Mouse (Mus musculus) stomach, postnatal 0 days (tissue): ENCODE data around the gene Hspb7.

Experiments used
- CTCF ChIP-seq: IDR thresholded peaks from 2 replicates; pipeline ENCODE4 v1.5.1; 2016; ENCODE audit warnings: antibody characterized with exemption, low read depth, mild to moderate bottlenecking, moderate library complexity
- EP300 ChIP-seq: optimal IDR thresholded peaks from 2 replicates; pipeline ENCODE3; 2016; ENCODE audit warnings: antibody characterized with exemption

DNA sequence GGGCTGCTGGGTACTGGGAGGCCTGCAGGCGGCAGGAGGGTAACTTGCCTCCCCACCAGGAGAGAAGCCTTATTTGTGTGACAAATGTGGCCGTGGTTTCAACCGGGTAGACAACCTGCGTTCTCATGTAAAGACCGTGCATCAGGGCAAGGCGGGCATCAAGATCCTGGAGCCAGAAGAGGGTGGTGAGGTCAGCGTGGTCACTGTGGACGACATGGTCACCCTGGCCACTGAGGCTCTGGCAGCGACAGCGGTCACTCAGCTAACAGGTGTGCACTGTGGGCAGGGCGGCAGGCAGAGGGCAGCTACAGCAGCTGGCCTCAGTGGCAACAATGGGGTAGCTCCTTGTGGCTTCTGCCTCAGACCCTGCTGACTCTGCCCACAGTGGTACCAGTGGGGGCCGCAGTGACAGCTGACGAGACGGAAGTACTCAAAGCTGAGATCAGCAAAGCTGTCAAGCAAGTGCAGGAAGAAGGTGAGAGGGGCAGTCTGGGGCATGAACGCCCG is 45.8 kb downstream of the Hspb7 start:
- no peak for TF ChIP-seq CTCF
- no peak for TF ChIP-seq EP300
